Mouse (Mus musculus) megakaryocyte, adult 5-6 weeks (primary cell): Measurements from ENCODE around the gene Rabggta. TPM values are rescaled to one million over a fixed set of nuclear protein-coding genes. Genes with fewer than 3 reads are reported as not detected.

Source experiments
- ATAC-seq: 2 replicates; pipeline ENCODE4 v1.8.0; 2016; ENCODE audit warnings: mild to moderate bottlenecking, inconsistent platforms; ENCODE audit not compliant: poor library complexity, severe bottlenecking
- total RNA-seq, 2 experiments: library from RNA; stranded (forward) in 1 of 2; stranded (reverse) in 1 of 2; fragments of 153-499, 151-499 nt in 1 of 2; fragments of 221-1000, 200-1000 nt in 1 of 2; gene quantifications; 2 replicates each; pipeline versions ENCODE4 v1.2.3 to v1.2.4; 2015 to 2017

Gene Rabggta
- total RNA-seq, 2 experiments from 2014 or later: 12.5 to 13.7 TPM

DNA sequence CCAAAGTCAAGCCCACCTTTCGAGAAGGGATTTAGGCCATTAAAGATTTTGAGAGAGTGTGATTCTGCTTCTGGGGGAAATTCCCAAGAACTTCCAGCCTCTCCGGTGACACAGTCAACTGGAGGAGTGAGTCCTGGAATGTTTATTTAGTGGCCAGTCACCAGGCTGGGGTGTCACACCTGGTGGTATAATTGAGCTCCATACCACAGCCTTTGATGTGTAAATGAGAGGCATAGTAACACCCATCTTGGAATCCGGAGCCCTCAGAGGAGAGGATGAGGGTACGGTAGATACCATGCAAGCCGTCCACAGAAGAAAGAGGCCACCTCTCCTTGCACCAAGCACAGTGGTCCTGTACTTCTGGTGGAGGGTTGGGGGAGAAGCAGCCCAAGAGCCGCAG is 19.3 kb downstream of the Rabggta start:
- ATAC-seq: no peak

DNA sequence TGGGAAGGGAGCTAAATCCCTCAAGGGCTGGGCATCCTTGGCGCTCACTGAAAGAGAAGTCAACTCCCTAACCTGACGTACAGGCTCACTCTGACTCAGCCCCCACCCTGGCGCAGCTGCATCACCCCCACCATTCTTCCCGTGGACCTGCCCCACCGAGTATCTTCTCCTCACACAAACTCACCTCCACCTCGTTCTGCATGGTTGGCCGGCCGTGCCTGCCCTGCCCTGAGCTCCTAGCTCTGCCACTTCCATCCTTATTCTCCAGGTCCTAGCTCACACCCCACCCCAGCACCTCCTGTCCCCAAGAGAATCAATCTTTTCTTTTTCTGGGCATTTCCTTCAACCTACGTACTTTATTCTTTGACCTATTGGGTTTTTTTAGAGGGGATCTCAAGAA is 20.9 kb downstream of the Rabggta start:
- no peak for ATAC-seq

DNA sequence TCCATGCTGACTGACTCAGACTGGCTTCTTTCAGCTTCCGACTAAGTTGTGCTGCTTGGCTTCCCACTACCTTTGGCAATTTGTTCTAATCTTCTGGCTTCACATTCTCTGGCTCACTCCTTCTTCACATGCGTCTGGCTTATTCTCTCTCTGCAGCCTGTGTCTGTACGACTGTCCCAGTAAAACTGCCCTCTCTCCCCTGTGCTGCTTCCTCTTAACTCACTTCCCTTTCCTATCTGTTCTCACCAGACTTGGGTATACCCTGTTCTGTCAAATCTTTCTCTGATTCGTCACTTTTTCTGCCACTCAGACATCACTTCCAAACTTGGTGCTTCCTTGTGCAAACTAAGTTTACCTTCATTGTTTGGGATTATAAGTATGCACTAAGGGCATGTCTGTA is 24.8 kb downstream of the Rabggta start:
- ATAC-seq: peak; percentile 96

DNA sequence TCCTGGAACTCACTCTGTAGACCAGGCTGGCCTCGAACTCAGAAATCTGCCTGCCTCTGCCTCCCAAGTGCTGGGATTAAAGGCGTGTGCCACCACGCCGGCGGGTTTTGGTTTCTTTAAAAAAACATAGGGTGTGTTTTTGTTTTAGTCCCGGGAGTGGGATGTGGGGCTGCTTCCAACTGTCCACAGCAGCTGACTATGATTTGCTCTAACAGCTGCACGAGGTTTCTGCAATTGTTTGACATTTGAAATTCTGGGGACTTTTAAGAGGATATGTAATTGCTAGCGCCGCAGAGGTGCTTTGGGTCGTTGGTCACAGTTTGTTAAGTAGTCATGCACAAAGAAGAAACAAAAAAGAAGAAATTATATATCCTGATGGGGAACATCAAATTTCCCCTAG is 32.6 kb downstream of the Rabggta start:
- ATAC-seq: no peak

DNA sequence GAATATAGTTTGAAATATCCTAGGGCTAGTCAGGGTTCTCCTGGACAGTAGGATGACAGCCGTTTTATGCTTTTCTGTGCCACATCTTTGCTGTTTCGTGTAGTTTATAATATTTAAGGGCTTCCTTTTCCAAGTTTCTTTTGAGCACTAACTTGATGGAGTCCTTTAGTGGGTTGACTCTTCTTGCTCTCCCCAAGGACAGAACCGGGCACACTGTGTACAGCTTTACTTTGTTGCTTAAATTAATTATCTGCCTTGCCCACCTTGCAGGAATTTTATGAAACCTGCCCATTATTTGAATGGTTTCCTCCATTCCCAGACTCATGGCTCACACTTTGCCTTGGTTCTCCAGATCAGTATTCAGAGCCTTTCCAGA is 40.0 kb downstream of the Rabggta start:
- ATAC-seq: no peak

DNA sequence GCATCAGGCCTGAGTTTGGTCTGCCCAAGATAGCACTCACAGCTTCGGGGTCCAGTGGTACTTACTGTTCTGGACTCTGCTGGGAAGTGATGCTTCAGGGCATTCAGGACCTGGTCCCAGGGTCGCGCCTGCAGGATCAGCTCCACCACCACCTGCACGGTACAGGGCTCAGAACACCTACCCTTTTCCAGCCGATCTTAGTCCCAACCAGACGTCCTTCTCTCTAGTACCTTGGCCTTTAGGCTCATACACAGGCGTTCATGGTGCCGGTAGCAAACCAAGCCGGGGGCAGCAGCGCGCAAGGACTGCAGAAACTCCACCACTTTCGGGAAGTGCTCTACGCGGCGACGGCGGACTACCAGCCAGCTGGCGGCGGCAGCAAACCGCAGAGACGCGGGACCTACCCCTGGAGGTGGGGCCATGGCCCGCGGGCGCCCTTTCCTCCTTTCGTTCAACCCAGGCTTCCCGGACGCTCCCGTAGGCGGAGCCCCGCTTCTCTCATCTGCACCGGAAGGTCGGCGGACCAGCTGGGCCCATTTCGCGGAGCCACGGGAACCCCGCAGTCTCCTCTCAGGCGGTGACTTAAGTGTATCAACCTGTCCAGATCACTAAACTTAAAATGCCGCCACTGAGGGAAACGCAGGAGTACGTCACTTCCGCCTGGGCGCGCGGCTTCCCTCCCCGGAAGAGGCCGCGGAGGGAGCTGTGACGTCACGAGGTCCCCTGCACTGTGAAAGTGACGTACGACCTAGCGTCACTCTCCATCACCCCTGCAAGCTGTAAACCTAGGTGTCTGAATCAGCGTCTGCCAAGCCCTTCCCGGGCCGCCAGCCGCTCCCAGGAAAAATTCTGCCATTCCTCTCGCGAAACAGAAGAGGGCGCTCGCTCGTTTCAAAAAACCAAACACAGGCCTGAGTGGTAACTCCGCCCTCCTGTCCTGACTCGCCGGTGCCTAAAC is 40.6 kb downstream of the Rabggta start, which contains the start of gene Tinf2:
Tinf2 (minus strand) TSS at position 661 of the 958 bp plus-strand sequence.
- peak; percentile 91 for ATAC-seq

DNA sequence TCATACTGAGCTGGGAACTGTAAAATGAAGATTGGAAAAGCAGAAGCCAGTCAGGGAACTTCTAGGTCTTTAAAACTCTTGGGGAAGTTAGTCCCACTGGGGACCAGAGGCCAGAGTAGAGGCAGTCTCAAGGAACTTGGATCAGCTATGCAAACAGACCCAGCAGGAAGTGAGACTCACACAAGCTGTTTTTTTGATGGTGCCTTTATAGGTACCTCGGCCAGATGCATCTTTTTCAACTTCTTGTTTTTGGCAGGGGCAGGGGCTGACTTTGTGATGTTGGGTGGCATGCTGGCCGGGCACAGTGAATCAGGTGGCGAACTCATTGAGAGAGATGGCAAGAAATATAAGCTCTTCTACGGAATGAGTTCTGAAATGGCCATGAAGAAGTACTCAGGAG is 44.4 kb downstream of the Rabggta start:
- no peak for ATAC-seq

DNA sequence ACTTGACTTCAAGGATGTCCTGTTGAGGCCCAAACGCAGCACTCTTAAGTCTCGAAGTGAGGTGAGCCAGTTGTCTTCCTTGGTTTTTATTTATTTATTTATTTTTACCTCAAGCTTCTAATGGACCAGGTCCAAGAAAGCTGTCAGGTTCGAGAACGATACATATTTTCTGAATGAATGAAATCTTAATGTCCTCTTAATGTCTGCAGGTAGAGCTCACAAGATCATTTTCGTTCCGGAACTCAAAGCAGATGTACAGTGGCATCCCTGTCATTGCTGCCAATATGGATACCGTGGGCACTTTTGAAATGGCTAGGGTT is 49.4 kb downstream of the Rabggta start:
- ATAC-seq: no peak

DNA sequence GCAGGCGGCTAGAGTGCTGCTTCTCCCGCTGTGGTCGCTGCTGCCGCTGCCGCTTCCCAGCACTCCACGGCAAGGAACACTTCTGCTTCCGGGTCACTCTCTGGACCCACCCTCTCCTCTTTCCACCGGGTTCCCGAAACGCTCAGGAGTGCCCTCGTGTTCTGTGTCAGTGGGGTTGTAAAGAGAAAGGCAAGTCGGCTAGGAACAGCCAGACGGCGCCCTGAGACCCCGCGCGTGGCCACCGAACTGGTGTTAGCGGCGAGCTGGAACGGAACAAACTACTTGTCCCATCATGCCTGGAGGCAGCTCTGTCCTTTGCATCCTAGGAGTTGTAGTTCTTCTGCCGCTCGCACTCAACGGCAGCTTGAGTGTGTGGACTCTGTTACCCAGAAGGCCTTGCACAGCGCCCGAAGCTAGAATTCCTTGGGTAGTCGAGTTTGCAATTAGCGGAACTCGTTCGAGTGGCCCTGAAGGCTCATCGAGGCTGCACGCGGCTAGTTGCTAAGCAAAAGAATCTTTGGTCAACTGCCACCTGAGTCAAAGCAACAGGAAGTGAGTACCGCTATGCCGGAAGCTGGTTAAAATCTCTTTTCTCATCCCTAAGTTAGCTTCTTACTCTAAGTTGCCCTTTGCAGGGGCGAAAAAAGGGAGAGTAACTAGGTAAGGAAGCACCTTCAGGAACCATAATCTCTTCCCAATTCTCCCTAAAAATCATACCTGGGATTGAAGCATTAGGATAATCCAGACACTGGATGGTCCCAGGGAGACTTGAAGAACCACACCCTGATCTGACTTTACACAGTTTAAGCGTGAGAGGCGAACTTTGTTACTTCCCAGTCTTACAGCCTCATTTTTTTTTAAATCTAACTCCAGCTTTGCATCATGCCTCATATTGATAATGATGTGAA is 50.0 kb downstream of the Rabggta start, which contains the start of the genes Gmpr2 and Nedd8:
Gmpr2 (plus strand) TSS at position 109 of the 908 bp plus-strand sequence.
Nedd8 (minus strand) TSS at position 292 of the 908 bp plus-strand sequence.
- peak; percentile 99 for ATAC-seq

DNA sequence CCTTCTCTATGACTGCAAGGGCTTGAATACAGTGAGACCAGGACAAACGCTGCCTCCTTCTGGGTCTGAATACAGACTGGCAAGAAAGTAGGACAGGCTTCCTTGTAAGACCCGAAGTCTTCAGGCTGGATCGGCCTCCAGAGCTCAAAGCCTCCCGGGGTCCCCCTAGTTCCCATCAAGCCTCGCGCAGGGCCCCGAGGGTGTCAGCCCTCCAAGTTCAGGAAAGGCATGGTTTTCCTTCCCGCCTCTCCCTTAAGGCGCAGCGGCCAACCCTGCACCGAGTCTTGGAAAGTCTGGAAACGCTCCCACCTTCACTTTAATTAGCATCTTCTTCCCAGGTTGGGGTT is 50.6 kb downstream of the Rabggta start:
- ATAC-seq: peak; percentile 2; the same call in 1 of the 2 replicates

Other genes with a start within 250 kb of the Rabggta start
Only the 30 nearest of the 37 such genes appear.
- gene Dcaf11, start 162.3 kb downstream of the Rabggta start, total RNA-seq (2015): 41.6 and 47.3 TPM in 2 replicates
- gene Dcaf11, start 162.3 kb downstream of the Rabggta start, total RNA-seq (2017): 43.5 and 107 TPM in 2 replicates
- 2.1 and 4.1 TPM in 2 replicates for gene A730061H03Rik, start 161.9 kb downstream of the Rabggta start, total RNA-seq (2015)
- gene A730061H03Rik, start 161.9 kb downstream of the Rabggta start, total RNA-seq (2017): 2.6 and 9.3 TPM in 2 replicates
- 0.33 TPM in 1 of 2 replicates, not detected in the other for gene Fitm1, start 146.6 kb downstream of the Rabggta start, total RNA-seq (2015)
- gene Fitm1, start 146.6 kb downstream of the Rabggta start, total RNA-seq (2017): not detected in 2 replicates
- 707 and 794 TPM in 2 replicates for gene Psme1, start 144.1 kb downstream of the Rabggta start, total RNA-seq (2015)
- 278 and 305 TPM in 2 replicates for gene Psme1, start 144.1 kb downstream of the Rabggta start, total RNA-seq (2017)
- gene Emc9, start 137.0 kb downstream of the Rabggta start, total RNA-seq (2015): 11.2 and 15.9 TPM in 2 replicates
- 8.2 and 10.5 TPM in 2 replicates for gene Emc9, start 137.0 kb downstream of the Rabggta start, total RNA-seq (2017)
- gene Psme2, start 131.2 kb downstream of the Rabggta start, total RNA-seq (2015): 420 and 439 TPM in 2 replicates
- 286 and 332 TPM in 2 replicates for gene Psme2, start 131.2 kb downstream of the Rabggta start, total RNA-seq (2017)
- gene Rnf31, start 130.6 kb downstream of the Rabggta start, total RNA-seq (2015): 27.2 and 42.8 TPM in 2 replicates
- gene Rnf31, start 130.6 kb downstream of the Rabggta start, total RNA-seq (2017): 20.2 and 25.7 TPM in 2 replicates
- 69.7 and 70.9 TPM in 2 replicates for gene Irf9, start 118.7 kb downstream of the Rabggta start, total RNA-seq (2015)
- gene Irf9, start 118.7 kb downstream of the Rabggta start, total RNA-seq (2017): 92.0 and 98.7 TPM in 2 replicates
- 0.42 and 2.2 TPM in 2 replicates for gene Rec8, start 104.2 kb downstream of the Rabggta start, total RNA-seq (2015)
- 0.15 and 2.2 TPM in 2 replicates for gene Rec8, start 104.2 kb downstream of the Rabggta start, total RNA-seq (2017)
- 8.8 and 11.4 TPM in 2 replicates for gene Ipo4, start 86.3 kb downstream of the Rabggta start, total RNA-seq (2015)
- gene Ipo4, start 86.3 kb downstream of the Rabggta start, total RNA-seq (2017): 2.1 and 5.1 TPM in 2 replicates
- gene Gm49378, start 84.4 kb downstream of the Rabggta start, total RNA-seq (2015): 1.3 and 4.3 TPM in 2 replicates
- 0.84 and 1.7 TPM in 2 replicates for gene Gm49378, start 84.4 kb downstream of the Rabggta start, total RNA-seq (2017)
- 35.3 and 41.1 TPM in 2 replicates for gene Tm9sf1, start 78.5 kb downstream of the Rabggta start, total RNA-seq (2015)
- 50.8 and 53.5 TPM in 2 replicates for gene Tm9sf1, start 78.5 kb downstream of the Rabggta start, total RNA-seq (2017)
- 1.0 and 1.4 TPM in 2 replicates for gene Tssk4, start 72.1 kb downstream of the Rabggta start, total RNA-seq (2015)
- 0.26 and 0.89 TPM in 2 replicates for gene Tssk4, start 72.1 kb downstream of the Rabggta start, total RNA-seq (2017)
- gene Mdp1, start 61.8 kb downstream of the Rabggta start, total RNA-seq (2015): 30.5 and 34.4 TPM in 2 replicates
- gene Mdp1, start 61.8 kb downstream of the Rabggta start, total RNA-seq (2017): 27.0 and 28.3 TPM in 2 replicates
- gene Gmpr2, start 50.3 kb downstream of the Rabggta start, total RNA-seq (2015): 24.0 and 24.8 TPM in 2 replicates
- 26.2 and 29.7 TPM in 2 replicates for gene Gmpr2, start 50.3 kb downstream of the Rabggta start, total RNA-seq (2017)
- 421 and 452 TPM in 2 replicates for gene Nedd8, start 50.1 kb downstream of the Rabggta start, total RNA-seq (2015)
- gene Nedd8, start 50.1 kb downstream of the Rabggta start, total RNA-seq (2017): 297 and 326 TPM in 2 replicates
- 24.2 and 27.2 TPM in 2 replicates for gene Tinf2, start 40.4 kb downstream of the Rabggta start, total RNA-seq (2015)
- 25.1 and 39.8 TPM in 2 replicates for gene Tinf2, start 40.4 kb downstream of the Rabggta start, total RNA-seq (2017)
- 1.6 and 1.7 TPM in 2 replicates for gene Tgm1, start 8.3 kb downstream of the Rabggta start, total RNA-seq (2015)
- 1.0 and 2.1 TPM in 2 replicates for gene Tgm1, start 8.3 kb downstream of the Rabggta start, total RNA-seq (2017)
- gene Dhrs1, start 23.4 kb upstream of the Rabggta start, total RNA-seq (2015): 112 and 121 TPM in 2 replicates
- 44.1 and 55.0 TPM in 2 replicates for gene Dhrs1, start 23.4 kb upstream of the Rabggta start, total RNA-seq (2017)
- gene Nop9, start 23.4 kb upstream of the Rabggta start, total RNA-seq (2015): 10.4 and 12.2 TPM in 2 replicates
- 11.7 and 13.9 TPM in 2 replicates for gene Nop9, start 23.4 kb upstream of the Rabggta start, total RNA-seq (2017)
- gene Cideb, start 36.2 kb upstream of the Rabggta start, total RNA-seq (2015): 0.27 and 1.5 TPM in 2 replicates
- 0.22 TPM in 1 of 2 replicates, not detected in the other for gene Cideb, start 36.2 kb upstream of the Rabggta start, total RNA-seq (2017)
- gene Ltb4r2, start 39.2 kb upstream of the Rabggta start, total RNA-seq (2015): 0.16 and 0.21 TPM in 2 replicates
- gene Ltb4r2, start 39.2 kb upstream of the Rabggta start, total RNA-seq (2017): 0.33 and 0.53 TPM in 2 replicates
- gene Ltb4r1, start 43.7 kb upstream of the Rabggta start, total RNA-seq (2015): 41.4 and 46.4 TPM in 2 replicates
- 57.4 and 68.0 TPM in 2 replicates for gene Ltb4r1, start 43.7 kb upstream of the Rabggta start, total RNA-seq (2017)
- gene Adcy4, start 61.8 kb upstream of the Rabggta start, total RNA-seq (2015): not detected in 2 replicates
- 0.15 TPM in 1 of 2 replicates, not detected in the other for gene Adcy4, start 61.8 kb upstream of the Rabggta start, total RNA-seq (2017)
- 79.0 and 82.5 TPM in 2 replicates for gene Ripk3, start 66.6 kb upstream of the Rabggta start, total RNA-seq (2015)
- gene Ripk3, start 66.6 kb upstream of the Rabggta start, total RNA-seq (2017): 24.2 and 30.0 TPM in 2 replicates
- gene Nfatc4, start 100.9 kb upstream of the Rabggta start, total RNA-seq (2015): not detected in 2 replicates
- not detected in 2 replicates for gene Nfatc4, start 100.9 kb upstream of the Rabggta start, total RNA-seq (2017)
- 1.1 and 1.6 TPM in 2 replicates for gene Nynrin, start 131.7 kb upstream of the Rabggta start, total RNA-seq (2015)
- 1.4 and 1.5 TPM in 2 replicates for gene Nynrin, start 131.7 kb upstream of the Rabggta start, total RNA-seq (2017)
- 0.40 TPM in 1 of 2 replicates, not detected in the other for gene Cbln3, start 162.1 kb upstream of the Rabggta start, total RNA-seq (2015)
- gene Cbln3, start 162.1 kb upstream of the Rabggta start, total RNA-seq (2017): 0.44 TPM in 1 of 2 replicates, not detected in the other
- gene Khnyn, start 162.7 kb upstream of the Rabggta start, total RNA-seq (2015): 9.4 and 11.8 TPM in 2 replicates
- 33.7 and 37.6 TPM in 2 replicates for gene Khnyn, start 162.7 kb upstream of the Rabggta start, total RNA-seq (2017)
- 1.9 and 3.0 TPM in 2 replicates for gene Sdr39u1, start 178.0 kb upstream of the Rabggta start, total RNA-seq (2015)
- gene Sdr39u1, start 178.0 kb upstream of the Rabggta start, total RNA-seq (2017): 0.99 and 2.9 TPM in 2 replicates